Mouse (Mus musculus) stomach, embryonic 14.5 days (tissue): ENCODE results near the gene Rhoc. TPM values are rescaled to one million over a fixed set of nuclear protein-coding genes. Genes with fewer than 3 reads are reported as not detected.

Experiments
- ATAC-seq: fragments of 200-750 bp; cut with Nextera tagmentation; 2 replicates; pipeline ENCODE4 v1.8.0; 2017; ENCODE audit warnings: low read depth, moderate TSS enrichment; ENCODE audit not compliant: insufficient number of reproducible peaks, insufficient read depth, low FRiP score
- H3K27ac ChIP-seq: fragments of 300-500 bp; sonication (generic); 2 replicates; pipeline ENCODE4 v1.5.1; 2014; ENCODE audit warnings: mild to moderate bottlenecking, low read length, moderate library complexity, mixed read lengths
- H3K27me3 ChIP-seq: fragments of 300-500 bp; sonication (generic); 2 replicates; pipeline ENCODE4 v1.6.1; 2014; ENCODE audit warnings: low read length, control low read depth, mixed read lengths; ENCODE audit not compliant: control insufficient read depth, insufficient read depth
- H3K36me3 ChIP-seq: fragments of 300-500 bp; sonication (generic); 2 replicates; pipeline ENCODE4 v1.6.1; 2014; ENCODE audit warnings: mild to moderate bottlenecking, control low read depth, low read length, moderate library complexity, mixed read lengths; ENCODE audit not compliant: control insufficient read depth, insufficient read depth
- H3K4me1 ChIP-seq: fragments of 300-500 bp; sonication (generic); 2 replicates; pipeline ENCODE4 v1.6.1; 2014; ENCODE audit warnings: low read length, control low read depth, mixed read lengths; ENCODE audit not compliant: control insufficient read depth, insufficient read depth
- H3K4me2 ChIP-seq: fragments of 300-500 bp; sonication (generic); replicated peaks from 2 replicates; pipeline ENCODE4 v1.6.1; 2014; ENCODE audit warnings: low read depth, low read length, control low read depth
- H3K4me3 ChIP-seq: fragments of 300-500 bp; sonication (generic); 2 replicates; pipeline ENCODE4 v1.5.1; 2014; ENCODE audit warnings: low read depth, low read length, control low read depth
- H3K9ac ChIP-seq: fragments of 300-500 bp; sonication (generic); replicated peaks from 2 replicates; pipeline ENCODE4 v1.6.1; 2014; ENCODE audit warnings: low read depth, mild to moderate bottlenecking, control low read depth, low read length, moderate library complexity, mixed read lengths
- H3K9me3 ChIP-seq: fragments of 300-500 bp; sonication (generic); 2 replicates; pipeline ENCODE4 v1.6.1; 2016; ENCODE audit warnings: low read depth, low read length, control low read depth; ENCODE audit not compliant: control insufficient read depth
- WGBS: fragments of 180-500 bp; shearing (Covaris S2); extraction: QIAGEN DNeasy Blood & Tissue Kit; methylation state at CpG from one replicate; pipeline ENCODE4 v1.1.7; 2014; 5-methylcytosine and 5-hydroxymethylcytosine counted together
- polyA plus RNA-seq: library from polyadenylated mRNA; unstranded; fragments of >200 nt; fragmentation: Nextera tagmentation; extraction: Ambion mirVana; gene quantifications from 2 replicates; pipeline ENCODE4 v1.2.1, GENCODE M21; 2014

Rhoc gene
- polyA plus RNA-seq, 1 experiment from 2014 or later: 163 TPM

- peak overlapping the region; percentile 60 for H3K4me3 ChIP-seq
- H3K4me2 ChIP-seq: peak overlapping the region; percentile 89
- peaks cover 41% of the 10 kb centered on the region for H3K4me1 ChIP-seq
- H3K36me3 ChIP-seq: peaks cover 18% of the 10 kb centered on the region; the same call in 1 of the 2 replicates
- H3K27ac ChIP-seq: peak overlapping the region; percentile 84
- no peaks in the 10 kb centered on the region for H3K27me3 ChIP-seq
- ATAC-seq: peak; percentile 3; the same call in 1 of the 2 replicates
- H3K9me3 ChIP-seq: no peaks in the 10 kb centered on the region
- H3K9ac ChIP-seq: peak overlapping the region; percentile 66
- WGBS: 4% methylated on average over 10 of the region's 10 CpGs
Measured at GRCm38 (mm10) chr3:104789312-104789605, 1.1 kb downstream of the Rhoc start.

GRCm38 (mm10) chr3:104789822-104790221 lies 1.6 kb downstream of the Rhoc start:
- H3K36me3 ChIP-seq: peaks cover 18% of the 10 kb centered on the region; the same call in 1 of the 2 replicates
- H3K9ac ChIP-seq: peak overlapping the region; percentile 66
- ATAC-seq: no peak
- no peaks in the 10 kb centered on the region for H3K27me3 ChIP-seq
- H3K27ac ChIP-seq: peak overlapping the region; percentile 84
- peak overlapping the region; percentile 60 for H3K4me3 ChIP-seq
- H3K4me2 ChIP-seq: peak overlapping the region; percentile 89
- H3K4me1 ChIP-seq: peaks cover 45% of the 10 kb centered on the region
- 23% methylated on average over 13 of the region's 13 CpGs for whole genome bisulfite sequencing
- no peaks in the 10 kb centered on the region for H3K9me3 ChIP-seq

- Histone ChIP-seq H3K36me3 (peaks cover 21% of the 10 kb centered on the region), H3K27me3 (no peaks in the 10 kb centered on the region), H3K9me3 (no peaks in the 10 kb centered on the region), H3K4me3 (peak overlapping the region; percentile 60), H3K9ac (peak overlapping the region; percentile 66), H3K4me2 (peak overlapping the region; percentile 89), H3K27ac (peak overlapping the region; percentile 84), H3K4me1 (peaks cover 52% of the 10 kb centered on the region)
- no peak for ATAC-seq
- WGBS: 12% methylated on average over 6 of the region's 6 CpGs
Measured at GRCm38 (mm10) chr3:104790401-104790937, 2.3 kb downstream of the Rhoc start.

GRCm38 (mm10) chr3:104791017-104791416 lies 2.8 kb downstream of the Rhoc start:
- Histone ChIP-seq H3K27ac (peak overlapping the region; percentile 84), H3K36me3 (peaks cover 27% of the 10 kb centered on the region), H3K4me3 (peak overlapping the region; percentile 60), H3K9me3 (no peaks in the 10 kb centered on the region), H3K4me1 (peaks cover 54% of the 10 kb centered on the region), H3K4me2 (peak overlapping the region; percentile 89), H3K9ac (peak overlapping the region; percentile 66; the same call in 1 of the 2 replicates), H3K27me3 (no peaks in the 10 kb centered on the region)
- ATAC-seq: no peak
- 17% methylated on average over 4 of the region's 4 CpGs for WGBS

- WGBS: 88% methylated on average over 8 of the region's 8 CpGs
- Histone ChIP-seq H3K9me3 (no peaks in the 10 kb centered on the region), H3K27me3 (no peaks in the 10 kb centered on the region), H3K36me3 (peaks cover 33% of the 10 kb centered on the region), H3K4me1 (peaks cover 54% of the 10 kb centered on the region), H3K27ac (peak overlapping the region; percentile 84), H3K4me3 (no peak overlapping the region), H3K4me2 (peak overlapping the region; percentile 89; the same call in 1 of the 2 replicates), H3K9ac (no peak overlapping the region)
- no peak for ATAC-seq
Measured at GRCm38 (mm10) chr3:104791671-104792070, 3.5 kb downstream of the Rhoc start.

- Histone ChIP-seq H3K4me2 (no peak overlapping the region), H3K9ac (no peak overlapping the region)
Measured at GRCm38 (mm10) chr3:104792360-104793270, 4.4 kb downstream of the Rhoc start.

GRCm38 (mm10) chr3:104793871-104794828 lies 6.0 kb downstream of the Rhoc start:
- WGBS: 42% methylated on average over 20 of the region's 20 CpGs
- ATAC-seq: peak; percentile 92
- Histone ChIP-seq H3K9me3 (no peaks in the 10 kb centered on the region), H3K4me2 (peak overlapping the region; percentile 16; the same call in 1 of the 2 replicates), H3K27me3 (no peaks in the 10 kb centered on the region), H3K4me3 (no peak overlapping the region), H3K9ac (no peak overlapping the region), H3K27ac (peak overlapping the region; percentile 92), H3K4me1 (peaks cover 54% of the 10 kb centered on the region), H3K36me3 (peaks cover 49% of the 10 kb centered on the region)

More at GRCm38 (mm10) chr3:104792360-104793270, 4.4 kb downstream of the Rhoc start:
- peaks cover 54% of the 10 kb centered on the region for H3K4me1 ChIP-seq
- H3K4me3 ChIP-seq: no peak overlapping the region
- 58% methylated on average over 15 of the region's 15 CpGs for WGBS
- H3K36me3 ChIP-seq: peaks cover 42% of the 10 kb centered on the region
- H3K27ac ChIP-seq: no peak overlapping the region
- H3K27me3 ChIP-seq: no peaks in the 10 kb centered on the region
- ATAC-seq: no peak
- H3K9me3 ChIP-seq: no peaks in the 10 kb centered on the region

- H3K9ac ChIP-seq: no peak overlapping the region
- H3K4me1 ChIP-seq: peaks cover 52% of the 10 kb centered on the region
- H3K36me3 ChIP-seq: peaks cover 58% of the 10 kb centered on the region
- no peaks in the 10 kb centered on the region for H3K27me3 ChIP-seq
- 35% methylated on average over 12 of the region's 12 CpGs for WGBS
- ATAC-seq: no peak
- H3K4me3 ChIP-seq: no peak overlapping the region
- no peak overlapping the region for H3K4me2 ChIP-seq
- no peaks in the 10 kb centered on the region for H3K9me3 ChIP-seq
- peak overlapping the region; percentile 92 for H3K27ac ChIP-seq
Measured at GRCm38 (mm10) chr3:104794953-104795470, 6.8 kb downstream of the Rhoc start.
